Mouse (Mus musculus) common myeloid progenitor, adult 5-6 weeks (primary cell): Measurements from ENCODE around the gene Arntl. TPM values are rescaled to one million over a fixed set of nuclear protein-coding genes. Genes with fewer than 3 reads are reported as not detected.

Experiments used
- ATAC-seq: replicated peaks from 2 replicates; pipeline ENCODE4 v1.8.0; 2016; ENCODE audit warnings: low read depth, mild to moderate bottlenecking, moderate TSS enrichment, inconsistent platforms; ENCODE audit not compliant: poor library complexity, severe bottlenecking
- total RNA-seq: library from RNA; stranded (forward); fragments of 200-1000, 187-1606 nt; gene quantifications from 2 replicates; pipeline ENCODE4 v1.2.3, GENCODE M21; 2017

Gene Arntl
- total RNA-seq, 1 experiment from 2014 or later = 6.4 TPM

GRCm38 (mm10) chr7:113207471-113208387 is 464 bp downstream of the Arntl start:
- ATAC-seq = no peak

- no peak for ATAC-seq
These were observed 1.1 kb downstream of the Arntl start for GRCm38 (mm10) chr7:113208388-113208753.

- no peak for ATAC-seq
These were observed 3.2 kb downstream of the Arntl start for GRCm38 (mm10) chr7:113210441-113210840.

- no peak for ATAC-seq
These were observed 7.2 kb downstream of the Arntl start for GRCm38 (mm10) chr7:113214245-113215169.

- no peak for ATAC-seq
These were observed 8.9 kb downstream of the Arntl start for GRCm38 (mm10) chr7:113216152-113216551.

- no peak for ATAC-seq
These were observed 12.2 kb downstream of the Arntl start for GRCm38 (mm10) chr7:113219416-113219815.

GRCm38 (mm10) chr7:113219864-113220263 is 12.6 kb downstream of the Arntl start:
- no peak for ATAC-seq

GRCm38 (mm10) chr7:113220691-113221238 is 13.5 kb downstream of the Arntl start:
- ATAC-seq = no peak

GRCm38 (mm10) chr7:113222821-113223220 is 15.6 kb downstream of the Arntl start:
- no peak for ATAC-seq

GRCm38 (mm10) chr7:113224620-113225019 is 17.4 kb downstream of the Arntl start:
- ATAC-seq = no peak

GRCm38 (mm10) chr7:113228498-113228897 is 21.2 kb downstream of the Arntl start:
- ATAC-seq = no peak

GRCm38 (mm10) chr7:113236135-113236534 is 28.9 kb downstream of the Arntl start:
- ATAC-seq = no peak

GRCm38 (mm10) chr7:113238365-113238764 is 31.1 kb downstream of the Arntl start:
- ATAC-seq = no peak

- no peak for ATAC-seq
These were observed 32.3 kb downstream of the Arntl start for GRCm38 (mm10) chr7:113239448-113240130.

- ATAC-seq = peak; percentile 33
These were observed 33.2 kb downstream of the Arntl start for GRCm38 (mm10) chr7:113240438-113240837.

GRCm38 (mm10) chr7:113241901-113242661 is 34.8 kb downstream of the Arntl start:
- ATAC-seq = peak; percentile 85

GRCm38 (mm10) chr7:113242688-113243087 is 35.4 kb downstream of the Arntl start:
- no peak for ATAC-seq

GRCm38 (mm10) chr7:113245144-113245543 is 37.9 kb downstream of the Arntl start:
- no peak for ATAC-seq

GRCm38 (mm10) chr7:113246512-113246911 is 39.2 kb downstream of the Arntl start:
- no peak for ATAC-seq
